Mouse (Mus musculus) spleen, adult 12 weeks (tissue): ENCODE data around the gene 4930564D02Rik.

Source experiments
- DNase-seq: peaks from one replicate; pipeline ENCODE4 v3.0.0; 2022; ENCODE audit warnings: low spot score

The 4930564D02Rik gene

DNA sequence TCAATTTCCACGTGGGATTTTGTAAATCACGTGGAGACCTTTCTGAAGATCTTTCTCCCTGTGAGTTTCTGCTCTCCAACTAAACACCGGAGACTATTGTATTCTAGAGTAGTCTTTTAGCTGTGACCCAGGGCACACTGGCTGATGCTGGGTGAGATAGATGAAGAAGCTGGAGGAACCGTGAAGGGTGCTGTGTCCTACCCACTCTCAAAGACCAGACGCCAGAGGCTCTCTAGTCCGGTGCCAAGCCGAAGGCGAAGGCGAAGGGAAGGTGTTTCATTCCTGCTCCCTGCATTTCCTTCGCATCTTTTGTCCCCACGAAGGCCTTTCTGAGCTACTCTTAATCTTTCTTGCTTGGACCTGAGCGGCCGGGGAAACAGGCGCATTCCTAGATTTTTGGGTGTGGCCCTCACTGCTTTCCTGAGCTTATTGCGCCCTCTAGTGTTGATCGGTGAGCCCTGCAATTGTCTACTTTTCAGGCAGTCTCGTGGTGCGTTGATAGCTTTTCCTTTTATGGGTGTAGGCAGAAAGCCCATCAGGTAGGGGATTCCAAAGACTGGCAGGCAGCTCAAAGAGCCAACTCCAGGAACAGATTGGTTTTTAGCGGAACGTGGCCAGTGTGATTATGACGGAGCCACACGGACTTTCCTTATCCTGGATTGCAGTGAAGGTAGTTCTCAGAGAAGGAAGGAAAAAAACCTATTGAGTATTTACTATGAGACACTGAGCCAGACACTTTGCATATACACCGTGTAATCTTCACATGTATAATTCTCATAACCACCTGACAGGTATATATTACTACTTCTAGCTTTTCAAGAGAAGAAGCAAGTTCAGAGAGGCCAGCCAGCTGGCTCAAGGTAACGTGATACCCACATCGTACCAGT, 7.8 kb upstream of the 4930564D02Rik start:
- peak; percentile 29 for DNase-seq

DNA sequence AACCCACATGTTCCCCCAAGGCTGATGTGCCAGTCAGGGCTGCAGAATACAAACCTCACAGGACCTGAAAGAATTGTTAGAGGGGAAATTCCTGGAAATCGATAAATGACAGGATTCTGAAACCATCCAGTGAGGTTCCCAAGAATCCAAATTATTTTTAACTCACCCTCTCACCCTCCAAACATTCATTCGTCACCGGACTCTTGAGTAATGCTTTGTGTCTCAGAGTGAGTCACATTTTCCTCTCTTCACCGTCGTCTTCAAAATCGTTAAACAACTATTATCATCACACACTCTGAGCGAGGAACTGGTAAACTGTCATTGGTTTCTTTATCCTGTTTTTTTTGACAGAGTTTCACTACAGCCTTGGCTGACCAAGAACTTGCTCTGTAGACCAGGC, 6.7 kb upstream of the 4930564D02Rik start:
- DNase-seq, result no peak

DNA sequence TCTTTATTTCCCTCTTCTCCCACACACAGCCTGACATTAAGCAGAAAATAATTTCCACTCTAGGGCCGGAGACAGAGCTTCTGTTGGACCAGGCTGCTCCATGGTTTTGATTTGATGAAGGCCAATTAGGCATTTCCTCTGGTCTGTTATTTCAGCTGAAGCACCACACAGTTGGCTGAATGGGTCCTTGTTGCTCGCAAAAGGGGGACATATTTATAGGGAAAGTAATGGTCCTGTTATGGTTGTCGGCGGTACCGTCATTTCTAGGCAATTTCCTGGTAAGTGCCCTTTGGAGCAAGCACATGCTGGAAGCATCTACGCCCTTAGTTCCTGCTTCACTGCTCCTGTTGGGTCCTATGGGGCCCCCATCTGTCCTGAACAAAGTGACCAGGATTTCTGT, 5.7 kb upstream of the 4930564D02Rik start:
- DNase-seq, result no peak

DNA sequence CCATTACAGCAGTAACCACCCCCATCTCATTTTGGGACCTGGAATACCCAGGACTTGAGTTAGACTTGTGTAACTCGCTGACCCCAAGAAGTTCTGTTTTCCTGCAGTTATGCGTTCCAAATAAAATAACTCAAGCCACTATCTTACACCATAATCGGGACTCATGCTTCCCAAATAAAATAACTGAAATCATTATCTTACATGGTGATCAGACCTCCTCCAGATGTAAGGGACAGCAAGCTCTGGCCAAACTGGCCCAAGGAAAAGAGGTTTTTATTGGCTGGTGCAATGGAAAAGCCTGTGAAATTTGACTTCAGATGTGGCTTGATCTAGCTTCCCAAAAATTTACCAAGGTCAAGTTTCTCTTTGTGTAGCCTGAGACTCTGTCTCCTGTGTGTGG, 5.1 kb upstream of the 4930564D02Rik start:
- DNase-seq, result no peak

DNA sequence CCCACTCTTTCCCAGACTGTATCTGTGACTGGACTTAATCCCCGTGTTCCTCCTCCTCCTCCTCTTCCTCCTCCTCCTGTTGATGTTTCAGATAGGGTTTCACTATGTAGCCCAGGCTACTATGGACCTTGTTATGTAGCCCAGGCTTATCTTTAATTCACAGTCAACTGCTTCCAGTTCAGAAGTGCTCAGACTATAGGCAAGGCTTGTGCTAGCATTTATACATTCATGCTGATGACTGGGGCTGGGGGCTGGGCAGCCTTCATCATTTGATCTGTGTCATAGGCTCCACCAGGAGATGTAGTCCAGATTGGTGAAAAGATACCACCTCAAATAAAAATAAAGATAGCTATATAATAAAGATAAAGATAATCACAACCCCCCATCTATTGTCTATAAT, 4.7 kb upstream of the 4930564D02Rik start:
- DNase-seq, result no peak

DNA sequence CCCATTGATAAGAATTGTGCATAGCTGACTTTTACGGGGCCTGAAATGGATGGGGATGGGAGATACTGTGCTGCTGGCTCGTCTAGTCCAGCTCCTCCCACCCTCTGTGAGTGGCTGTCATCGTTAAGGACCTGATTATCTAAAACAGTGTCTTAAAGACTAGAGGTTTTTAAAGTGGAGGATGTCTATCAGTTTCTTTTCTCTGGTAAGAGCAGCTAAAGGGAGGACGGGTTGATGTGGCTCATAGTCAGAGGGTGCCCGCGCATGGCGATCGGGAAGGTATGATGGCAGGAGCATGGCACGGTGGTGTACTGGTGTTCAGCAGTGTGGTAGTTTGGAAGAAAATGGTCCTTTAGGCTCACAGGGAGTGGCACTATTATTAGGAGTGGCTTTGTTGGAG, 4.0 kb upstream of the 4930564D02Rik start:
- DNase-seq, result no peak

DNA sequence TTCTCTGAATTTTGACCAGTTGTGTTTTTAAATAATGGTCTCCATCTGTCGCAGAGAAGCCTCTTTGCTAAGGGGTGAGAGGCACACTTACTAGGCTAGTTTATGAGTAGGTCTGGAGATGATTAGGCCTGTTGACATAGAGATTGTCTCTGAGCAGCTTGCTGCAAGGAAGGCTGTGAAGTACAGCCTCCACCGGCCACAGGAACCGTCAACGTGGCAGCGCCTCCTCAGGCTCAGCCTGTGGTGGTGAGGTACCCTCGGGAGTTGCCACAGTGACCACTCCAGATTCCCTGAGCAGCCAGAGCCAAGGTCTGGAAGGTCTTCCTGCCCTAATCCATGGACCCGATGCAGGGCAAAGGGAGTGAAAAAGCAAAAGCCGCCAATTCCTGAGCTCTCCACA, 3.9 kb downstream of the 4930564D02Rik start:
- no peak for DNase-seq

DNA sequence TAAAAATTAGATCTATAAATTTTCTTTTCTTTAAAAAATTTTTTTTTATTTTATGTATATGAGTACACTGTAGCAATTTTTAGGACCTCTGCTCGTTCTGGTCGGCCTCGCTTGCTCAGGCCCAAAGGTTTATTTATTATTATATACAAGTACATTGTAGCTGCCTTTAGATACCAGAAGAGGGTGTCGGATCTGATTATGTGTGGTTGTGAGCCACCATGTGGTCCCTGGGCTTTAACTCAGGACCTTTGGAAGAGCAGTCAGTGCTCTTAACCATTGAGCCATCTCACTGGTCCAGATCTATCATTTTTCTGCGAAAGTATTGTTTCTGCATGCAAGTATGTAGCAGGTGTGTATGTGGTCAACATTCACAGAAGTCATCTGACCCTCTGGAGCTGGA, 4.6 kb downstream of the 4930564D02Rik start:
- DNase-seq, result no peak

DNA sequence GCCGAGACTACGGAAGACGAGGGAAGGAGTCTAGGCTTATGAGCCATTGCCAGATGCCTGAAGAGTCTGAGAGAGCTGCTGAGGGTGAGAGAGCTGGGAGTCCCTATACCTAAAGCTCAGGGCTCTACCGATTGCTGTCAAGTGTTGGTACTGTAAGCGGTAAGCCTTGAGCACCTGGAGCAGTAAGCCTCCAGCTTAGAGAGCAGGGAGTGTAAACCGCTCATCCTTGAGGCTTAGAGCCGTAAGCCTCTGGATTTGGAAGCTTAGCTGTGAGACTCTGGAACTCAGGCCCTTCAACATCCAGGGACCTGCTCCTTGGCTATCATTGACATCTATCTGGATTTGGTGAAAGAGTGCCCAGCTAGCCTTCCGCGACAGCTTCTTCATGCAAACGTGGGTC, 5.9 kb downstream of the 4930564D02Rik start:
- no peak for DNase-seq

DNA sequence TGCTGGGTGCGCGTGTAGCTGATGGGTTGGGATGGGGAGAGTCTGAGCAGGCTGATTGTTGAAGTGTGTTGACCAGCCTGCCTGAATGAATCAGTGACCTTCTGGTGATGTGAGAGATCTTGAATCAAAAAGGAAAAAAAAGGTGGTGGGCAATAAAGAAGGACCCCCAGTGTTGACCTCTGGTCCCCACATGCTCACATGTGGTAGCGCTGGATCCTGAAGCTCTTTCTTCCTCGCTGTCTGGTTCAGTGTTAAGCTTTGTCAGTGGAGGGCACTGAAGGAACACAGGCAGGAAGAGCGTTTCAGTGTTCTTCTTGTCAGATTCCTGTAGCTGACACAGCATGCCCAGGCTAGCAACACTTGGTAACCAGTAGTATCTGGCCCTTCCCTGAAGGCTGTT, 9.2 kb downstream of the 4930564D02Rik start:
- DNase-seq, result no peak

DNA sequence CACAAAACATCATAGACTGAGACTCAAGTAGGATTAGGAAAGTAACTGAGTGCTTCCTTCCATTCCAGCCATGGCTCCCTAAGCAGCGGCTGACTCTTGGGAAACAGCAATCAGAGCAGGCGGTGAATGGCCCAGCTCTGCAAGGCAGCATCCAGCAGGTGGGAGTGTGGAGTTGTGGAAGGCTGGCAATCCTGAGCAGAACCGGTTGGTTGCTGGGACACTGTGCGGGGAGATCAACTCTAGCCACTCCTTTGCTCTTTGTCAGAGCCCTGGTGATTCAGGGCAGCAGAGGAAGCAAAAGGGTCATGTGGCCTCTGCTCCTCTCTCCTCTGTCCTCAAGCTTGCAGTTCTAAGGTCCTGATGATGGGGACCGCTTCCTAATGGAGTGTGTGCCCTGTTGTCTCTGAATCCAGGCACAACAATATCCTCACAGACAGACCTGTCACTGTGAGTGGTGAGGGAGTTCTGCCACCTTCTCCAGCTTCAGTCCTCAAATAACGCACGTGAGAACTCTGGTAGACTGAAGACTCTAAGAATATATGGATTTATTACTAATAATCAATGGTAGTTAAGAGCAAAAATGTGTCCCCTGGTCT, 11.7 kb downstream of the 4930564D02Rik start:
- no peak for DNase-seq

DNA sequence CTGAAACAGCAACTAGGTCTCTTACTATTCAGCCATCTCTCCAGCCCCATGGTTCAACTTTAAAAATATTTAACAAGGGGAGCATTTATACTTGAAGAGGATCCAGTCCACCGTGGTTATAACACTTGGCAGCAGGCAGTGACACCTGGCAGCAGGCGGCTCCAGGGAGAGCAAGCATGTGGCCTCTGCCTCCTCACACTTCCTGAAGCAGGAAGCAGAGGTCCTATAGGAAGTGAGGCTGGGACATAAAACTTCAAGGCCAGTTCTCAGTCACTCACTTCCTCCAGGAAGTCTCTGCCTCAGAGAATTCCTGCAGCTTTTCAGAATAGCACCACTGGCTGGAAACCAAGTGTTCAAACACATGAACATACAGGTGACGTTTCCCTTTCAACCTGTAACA, 20.7 kb downstream of the 4930564D02Rik start:
- no peak for DNase-seq

DNA sequence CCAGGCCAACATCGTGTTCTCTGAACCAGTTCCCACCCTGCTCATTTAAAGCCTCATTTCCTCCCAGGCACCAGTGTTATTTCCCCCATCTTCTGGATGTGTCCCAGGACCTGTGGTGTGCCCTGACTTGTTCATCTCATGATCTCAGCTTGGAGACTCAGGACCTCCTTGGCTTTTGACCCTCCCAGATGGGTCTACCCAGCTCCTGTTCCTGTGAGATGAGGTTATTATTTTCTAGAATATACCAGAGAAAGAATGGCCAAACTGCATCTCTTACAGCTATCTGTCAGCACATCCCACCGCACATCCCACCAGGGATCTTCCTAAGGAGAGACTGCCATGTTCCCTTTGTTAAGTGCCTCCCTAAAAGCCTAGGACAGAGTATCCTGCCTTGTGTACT, 22.0 kb downstream of the 4930564D02Rik start:
- DNase-seq, result no peak

DNA sequence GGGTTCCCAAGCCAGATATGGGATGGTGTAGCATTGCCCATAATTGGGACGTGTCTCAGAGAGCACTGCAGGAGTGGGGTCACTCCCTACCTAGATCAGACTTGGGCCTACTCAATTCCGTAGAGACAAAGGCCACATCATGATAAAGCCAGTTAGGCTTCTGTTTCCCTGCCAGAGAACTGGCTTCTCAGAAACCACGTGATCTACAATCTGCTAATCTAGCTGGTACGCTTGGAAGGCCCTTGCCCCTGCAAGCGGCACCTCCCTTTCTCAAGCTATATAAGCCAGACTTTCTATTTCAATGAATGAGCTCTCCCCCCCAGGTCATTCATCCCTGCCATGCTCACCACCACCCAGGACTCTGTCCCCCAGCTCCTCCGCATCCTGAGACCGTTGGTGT, 23.5 kb downstream of the 4930564D02Rik start:
- no peak for DNase-seq

DNA sequence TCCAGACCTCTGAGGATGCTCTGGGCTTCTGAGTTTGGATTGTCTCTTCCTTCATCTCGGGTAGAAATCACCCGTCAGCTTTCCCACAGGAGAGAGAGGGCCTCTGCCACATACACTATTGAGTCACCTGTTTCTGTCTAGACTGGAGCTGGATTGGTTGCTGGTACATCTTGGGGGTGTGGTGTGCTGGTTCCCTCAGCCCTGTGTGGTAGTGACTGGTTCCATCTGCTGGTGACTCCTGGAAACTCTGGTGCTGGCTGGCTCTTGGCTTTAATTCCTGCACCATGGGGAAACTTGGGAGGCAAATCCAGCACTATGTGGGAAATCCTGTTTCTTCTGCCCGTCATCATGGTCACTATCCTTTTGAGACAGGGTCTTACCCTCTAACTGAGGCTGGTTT, 24.3 kb downstream of the 4930564D02Rik start:
- no peak for DNase-seq

DNA sequence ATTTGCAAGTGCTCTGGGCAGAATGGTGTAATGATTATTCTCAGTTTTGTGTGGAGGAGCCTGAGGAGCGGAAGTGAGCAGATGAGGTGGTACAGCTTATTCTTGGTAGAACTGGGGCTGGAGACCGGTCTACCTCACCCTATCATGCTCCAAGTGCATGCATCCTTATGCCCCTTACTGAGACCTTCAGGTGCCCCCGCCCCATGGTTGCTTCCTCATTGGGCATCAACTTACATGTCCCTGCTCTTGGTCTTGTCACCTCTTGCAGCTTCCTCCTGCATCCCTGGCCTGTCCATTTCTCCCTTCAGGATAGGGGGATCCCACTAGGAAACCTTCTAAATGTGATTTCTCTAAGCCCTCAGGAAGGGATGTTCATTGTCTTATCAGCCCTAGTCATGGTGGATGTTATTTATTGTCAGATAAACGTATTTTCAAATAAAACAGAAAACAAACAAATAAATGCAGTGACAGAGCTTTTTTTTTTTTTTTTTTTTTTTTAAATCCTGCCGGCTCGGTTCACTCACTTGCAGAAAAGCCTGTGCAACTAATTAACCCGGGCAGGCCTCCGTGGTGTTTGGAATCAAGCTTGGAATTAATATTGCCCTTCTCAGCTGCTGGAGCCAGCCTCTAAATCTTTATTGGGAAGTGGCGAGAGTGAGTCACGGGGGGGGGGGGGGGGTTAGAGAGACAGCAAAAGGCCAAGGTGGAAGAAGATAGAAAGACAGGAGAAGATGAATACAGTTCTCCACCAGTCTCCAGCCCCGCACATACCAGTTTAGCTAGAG, 26.3 kb downstream of the 4930564D02Rik start:
- DNase-seq, result no peak

DNA sequence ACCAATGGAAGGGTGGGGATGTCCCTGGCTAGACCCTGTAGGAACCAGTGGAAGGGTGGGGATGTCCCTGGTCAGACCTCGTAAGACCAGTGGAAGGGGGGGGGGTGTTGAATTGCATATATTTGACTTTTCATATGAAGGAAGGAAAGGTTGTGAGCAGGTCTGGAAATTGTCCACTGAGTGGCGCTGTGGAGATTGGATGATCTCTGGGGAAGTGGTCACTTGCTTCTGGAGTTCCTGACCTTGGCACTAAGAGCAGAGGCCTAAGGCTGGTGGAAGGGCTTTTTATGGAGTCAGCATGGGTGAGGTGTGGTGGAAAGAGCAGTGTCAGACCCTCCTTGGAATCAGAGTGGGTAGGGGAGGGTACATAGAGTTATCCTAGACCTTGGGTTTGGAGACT, 27.8 kb downstream of the 4930564D02Rik start:
- no peak for DNase-seq

DNA sequence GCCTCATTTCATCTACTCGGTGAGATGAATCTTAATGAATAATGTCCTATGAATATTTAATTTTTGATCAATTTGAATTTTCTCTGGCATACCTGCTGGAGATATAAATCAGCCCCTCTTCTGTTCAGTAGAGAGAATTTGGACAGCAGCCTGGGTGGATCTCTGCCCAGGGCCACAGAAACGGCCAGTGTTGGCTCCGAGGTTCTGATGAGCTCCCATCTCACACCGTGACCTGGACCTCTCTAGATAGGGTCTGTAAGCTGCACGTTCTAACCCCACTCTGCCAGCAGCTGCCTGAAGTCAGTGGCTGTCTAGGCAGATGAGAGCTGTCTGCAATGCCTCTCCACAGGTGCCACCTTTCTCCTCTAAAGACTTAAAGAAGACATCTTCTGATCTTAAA, 28.4 kb downstream of the 4930564D02Rik start:
- DNase-seq, result no peak

DNA sequence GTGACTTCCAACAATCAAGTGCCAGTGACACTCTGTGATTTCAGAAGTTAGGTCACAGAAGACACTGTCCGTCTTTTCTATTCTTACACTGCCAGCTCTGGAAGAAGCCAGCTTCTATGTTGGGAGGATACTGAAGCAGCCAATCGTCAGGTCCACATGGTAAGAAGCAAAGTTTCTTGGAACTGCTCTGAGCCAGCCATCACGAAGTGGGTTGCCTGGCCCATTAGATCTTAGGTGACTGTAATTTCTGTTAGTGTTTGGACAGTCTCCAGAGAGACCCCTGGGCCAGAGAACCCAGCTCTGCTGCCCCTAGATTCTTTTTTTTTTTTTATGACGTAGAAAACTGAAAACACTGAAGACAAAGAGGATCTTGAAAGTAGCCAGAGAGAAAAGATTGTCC, 30.9 kb downstream of the 4930564D02Rik start:
- no peak for DNase-seq

DNA sequence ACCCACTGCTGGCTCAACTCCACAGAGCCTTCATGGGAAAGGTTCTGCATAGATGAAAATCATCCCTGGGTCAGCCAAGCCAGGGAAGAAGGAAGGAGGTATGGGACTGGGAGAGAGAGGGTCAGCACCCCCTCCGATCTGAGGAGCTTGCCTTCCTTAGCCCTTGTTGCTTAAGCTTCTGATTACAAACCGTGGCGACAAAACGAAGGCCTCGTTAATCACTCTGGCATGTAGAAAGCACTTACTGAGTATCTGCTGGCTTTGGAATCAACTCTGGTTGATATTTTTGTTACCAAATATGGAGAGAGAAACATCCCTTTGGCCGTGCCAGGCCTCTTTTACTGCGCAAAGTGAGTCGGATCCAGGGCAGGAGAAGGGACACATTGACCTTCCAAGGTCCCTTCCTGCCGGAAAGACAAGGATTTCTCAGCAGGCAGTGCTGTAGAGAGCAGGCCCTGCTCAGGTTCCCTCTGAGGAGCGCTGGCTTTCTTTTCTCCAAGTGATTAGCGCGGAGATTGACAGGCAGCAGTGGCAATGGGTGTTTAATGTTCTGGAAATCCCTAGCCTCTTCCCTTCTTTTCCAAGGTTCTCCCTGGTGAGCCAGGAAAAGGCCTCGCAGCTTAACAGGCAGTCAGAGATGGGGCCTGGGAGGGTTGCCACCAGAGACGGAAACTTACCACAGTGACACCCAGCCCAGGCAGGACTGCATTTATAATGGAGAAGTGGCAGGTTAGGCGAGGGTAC, 33.1 kb downstream of the 4930564D02Rik start:
- DNase-seq, result no peak

DNA sequence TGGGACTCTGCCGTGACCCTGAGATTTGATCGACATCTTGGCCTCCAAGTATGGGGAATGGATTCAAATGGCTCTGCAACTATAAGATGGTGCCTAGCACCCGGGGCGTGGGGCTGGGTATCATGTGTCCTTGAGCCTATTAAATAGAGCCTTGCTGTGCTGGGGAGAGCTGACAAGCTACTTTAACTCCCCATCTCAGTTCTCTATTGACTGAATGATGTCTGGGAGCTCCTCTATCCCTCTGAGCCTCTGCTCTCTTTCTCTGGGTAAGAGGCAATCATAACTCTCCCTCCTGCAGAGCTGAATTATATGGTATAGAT, 33.6 kb downstream of the 4930564D02Rik start:
- no peak for DNase-seq

DNA sequence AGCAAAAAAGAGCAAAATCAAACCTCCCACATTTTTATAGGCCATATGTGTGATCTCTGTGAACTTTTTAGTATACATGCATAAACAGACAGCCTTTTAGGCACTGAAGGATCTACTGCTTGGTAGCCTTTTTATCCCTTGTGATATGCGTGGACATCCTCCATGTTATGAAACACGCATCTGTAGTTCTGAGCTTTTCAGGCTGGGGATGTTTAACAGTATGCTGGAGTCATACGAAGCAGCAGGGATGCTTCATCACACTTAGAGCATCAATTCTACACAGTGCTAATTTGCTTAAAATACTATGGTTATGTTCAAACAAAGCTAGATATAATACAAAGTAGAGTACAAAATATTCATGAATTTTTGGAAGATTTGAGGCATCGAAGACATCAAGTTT, 39.2 kb downstream of the 4930564D02Rik start:
- no peak for DNase-seq
